Mouse (Mus musculus) midbrain, postnatal 0 days (tissue): ENCODE results near the gene Nup160. TPM values are rescaled to one million over a fixed set of nuclear protein-coding genes. Genes with fewer than 3 reads are reported as not detected.

Source experiments
- ATAC-seq: fragments of 200-750 bp; cut with Nextera tagmentation; 2 replicates; pipeline ENCODE4 v1.8.0; 2017; ENCODE audit warnings: moderate number of reproducible peaks, mild to moderate bottlenecking, moderate TSS enrichment, moderate library complexity; ENCODE audit not compliant: low FRiP score
- DNase-seq: peaks from one replicate; pipeline ENCODE4 v3.0.0-alpha.2; 2015; ENCODE audit warnings: low spot score
- H3K27ac ChIP-seq: fragments of 300-500 bp; sonication (generic); 2 replicates; pipeline ENCODE4 v1.5.1; 2014; ENCODE audit warnings: low read depth, mild to moderate bottlenecking, low read length, mixed read lengths
- H3K27me3 ChIP-seq: fragments of 300-500 bp; sonication (generic); 2 replicates; pipeline ENCODE4 v1.6.1; 2014; ENCODE audit warnings: low read length, control low read depth, mixed read lengths; ENCODE audit not compliant: insufficient read depth
- H3K36me3 ChIP-seq: fragments of 300-500 bp; sonication (generic); 2 replicates; pipeline ENCODE4 v1.6.1; 2014; ENCODE audit warnings: low read length, control low read depth, mixed read lengths; ENCODE audit not compliant: insufficient read depth
- H3K4me1 ChIP-seq: fragments of 300-500 bp; sonication (generic); 2 replicates; pipeline ENCODE4 v1.6.1; 2014; ENCODE audit warnings: mild to moderate bottlenecking, control low read depth, antibody characterized with exemption, low read length, mixed read lengths; ENCODE audit not compliant: insufficient read depth
- H3K4me2 ChIP-seq: fragments of 300-500 bp; sonication (generic); 2 replicates; pipeline ENCODE4 v1.6.1; 2014; ENCODE audit warnings: low read depth, mild to moderate bottlenecking, low read length, mixed read lengths; ENCODE audit not compliant: poor library complexity, severe bottlenecking
- H3K4me3 ChIP-seq: fragments of 300-500 bp; sonication (generic); 2 replicates; pipeline ENCODE4 v1.5.1; 2014; ENCODE audit warnings: low read depth, mild to moderate bottlenecking, low read length, moderate library complexity
- H3K9ac ChIP-seq: fragments of 300-500 bp; sonication (generic); replicated peaks from 2 replicates; pipeline ENCODE4 v1.6.1; 2014; ENCODE audit warnings: mild to moderate bottlenecking, low read length, moderate library complexity, mixed read lengths; ENCODE audit not compliant: poor library complexity, severe bottlenecking
- H3K9me3 ChIP-seq: fragments of 300-500 bp; sonication (generic); 2 replicates; pipeline ENCODE4 v1.6.1; 2016; ENCODE audit warnings: low read length, control low read depth
- CTCF ChIP-seq: IDR thresholded peaks from 2 replicates; pipeline ENCODE4 v1.5.1; 2016; ENCODE audit warnings: antibody characterized with exemption, mild to moderate bottlenecking
- WGBS: fragments of 180-500 bp; shearing (Covaris S2); extraction: QIAGEN DNeasy Blood & Tissue Kit; methylation state at CpG from one replicate; pipeline ENCODE4 v1.1.7; 2014; 5-methylcytosine and 5-hydroxymethylcytosine counted together
- polyA plus RNA-seq: library from polyadenylated mRNA; unstranded; fragments of >200 nt; fragmentation: Nextera tagmentation; extraction: Ambion mirVana; gene quantifications from 2 replicates; pipeline ENCODE4 v1.2.1, GENCODE M21; 2015
- total RNA-seq: library from RNA; depleted of rRNA; stranded (reverse); fragments of >200 nt; gene quantifications from 2 replicates; pipeline ENCODE4 v1.2.3, GENCODE M21; 2014

The Nup160 gene
- total and polyA plus RNA-seq, 2 experiments from 2014 or later, result 11.2 to 20.9 TPM

- H3K4me2 ChIP-seq, result no peak overlapping the region
- H3K9me3 ChIP-seq, result no peaks in the 10 kb centered on the region
- no peak overlapping the region for H3K27ac ChIP-seq
- H3K4me3 ChIP-seq, result no peak overlapping the region
- H3K9ac ChIP-seq, result no peak overlapping the region
- ATAC-seq (no peak), DNase-seq (no peak)
- no peaks in the 10 kb centered on the region for H3K4me1 ChIP-seq
- no peaks in the 10 kb centered on the region for H3K27me3 ChIP-seq
- H3K36me3 ChIP-seq, result no peaks in the 10 kb centered on the region
- TF ChIP-seq CTCF, result no peak
- WGBS, result 95% methylated on average over 1 of the region's 1 CpGs
Measured at GRCm38 (mm10) chr2:90659016-90659415, 18.0 kb upstream of the Nup160 start.

GRCm38 (mm10) chr2:90659639-90660038 lies 17.4 kb upstream of the Nup160 start:
- DNase-seq (no peak), ATAC-seq (no peak)
- Histone ChIP-seq H3K27me3 (no peaks in the 10 kb centered on the region), H3K9me3 (no peaks in the 10 kb centered on the region), H3K4me3 (no peak overlapping the region), H3K9ac (no peak overlapping the region), H3K36me3 (no peaks in the 10 kb centered on the region), H3K4me2 (no peak overlapping the region), H3K4me1 (no peaks in the 10 kb centered on the region), H3K27ac (no peak overlapping the region)
- no peak for TF ChIP-seq CTCF
- WGBS, result 54% methylated on average over 3 of the region's 3 CpGs

GRCm38 (mm10) chr2:90660947-90661346 lies 16.1 kb upstream of the Nup160 start:
- WGBS, result 93% methylated on average over 1 of the region's 1 CpGs
- ATAC-seq, result no peak
- Histone ChIP-seq H3K4me3 (no peak overlapping the region), H3K9me3 (no peaks in the 10 kb centered on the region), H3K27me3 (no peaks in the 10 kb centered on the region), H3K4me2 (no peak overlapping the region), H3K9ac (no peak overlapping the region), H3K4me1 (no peaks in the 10 kb centered on the region), H3K27ac (no peak overlapping the region), H3K36me3 (no peaks in the 10 kb centered on the region)
- TF ChIP-seq CTCF, result no peak
- no peak for DNase-seq

- no peak overlapping the region for H3K4me3 ChIP-seq
- no peak for TF ChIP-seq CTCF
- ATAC-seq, result no peak
- H3K27me3 ChIP-seq, result no peaks in the 10 kb centered on the region
- H3K27ac ChIP-seq, result no peak overlapping the region
- no peak overlapping the region for H3K4me2 ChIP-seq
- no peaks in the 10 kb centered on the region for H3K9me3 ChIP-seq
- H3K36me3 ChIP-seq, result no peaks in the 10 kb centered on the region
- no peak overlapping the region for H3K9ac ChIP-seq
- H3K4me1 ChIP-seq, result no peaks in the 10 kb centered on the region
- WGBS, result 63% methylated on average over 3 of the region's 3 CpGs
- no peak for DNase-seq
Measured at GRCm38 (mm10) chr2:90661426-90661825, 15.6 kb upstream of the Nup160 start.

GRCm38 (mm10) chr2:90666591-90667387 lies 10.2 kb upstream of the Nup160 start:
- Histone ChIP-seq H3K4me1 (no peaks in the 10 kb centered on the region), H3K4me2 (no peak overlapping the region), H3K27ac (no peak overlapping the region), H3K9ac (no peak overlapping the region), H3K9me3 (no peaks in the 10 kb centered on the region), H3K27me3 (no peaks in the 10 kb centered on the region), H3K4me3 (no peak overlapping the region), H3K36me3 (no peaks in the 10 kb centered on the region)
- ATAC-seq (no peak), DNase-seq (no peak)
- 73% methylated on average over 11 of the region's 11 CpGs for WGBS
- no peak for TF ChIP-seq CTCF

- H3K4me3 ChIP-seq, result no peak overlapping the region
- H3K9ac ChIP-seq, result no peak overlapping the region
- H3K4me2 ChIP-seq, result peak overlapping the region; percentile 16
- DNase-seq (peak; percentile 11), ATAC-seq (no peak)
- no peaks in the 10 kb centered on the region for H3K4me1 ChIP-seq
- H3K36me3 ChIP-seq, result no peaks in the 10 kb centered on the region
- H3K27me3 ChIP-seq, result no peaks in the 10 kb centered on the region
- TF ChIP-seq CTCF, result no peak
- no peaks in the 10 kb centered on the region for H3K9me3 ChIP-seq
- H3K27ac ChIP-seq, result no peak overlapping the region
- 41% methylated on average over 21 of the region's 21 CpGs for WGBS
Measured at GRCm38 (mm10) chr2:90667388-90668265, 9.4 kb upstream of the Nup160 start.
